Mouse (Mus musculus): ENCODE data around the gene Cpeb4.

GRCm38 (mm10) chr11:31976137-31976536 is 104.1 kb downstream of the Cpeb4 start:
- TF ChIP-seq CTCF (IDR thresholded peaks at IDR 0.05; ENCODE audit: control insufficient read depth, insufficient read depth, low read length) = no peak
- TF ChIP-seq POLR2A (IDR thresholded peaks at IDR 0.05; ENCODE audit: borderline replicate concordance, control insufficient read depth, low read depth, low read length) = no peak
